Mouse (Mus musculus) heart, adult 2 months (tissue): ENCODE data around the gene Pcgf3.

ENCODE experiments used
- CTCF ChIP-seq: fragments of 200-600 bp; IDR thresholded peaks from 2 replicates; pipeline ENCODE4 v1.8.1; 2022; ENCODE audit warnings: antibody characterized with exemption, mild to moderate bottlenecking, moderate library complexity
- EP300 ChIP-seq: fragments of 200-500 bp; IDR thresholded peaks from 2 replicates; pipeline ENCODE4 v1.6.1; 2011; ENCODE audit warnings: low read depth, low read length, control low read depth; ENCODE audit not compliant: insufficient read depth
- POLR2A ChIP-seq: fragments of 200-500 bp; IDR thresholded peaks from 2 replicates; pipeline ENCODE4 v1.6.1; 2011; ENCODE audit warnings: mild to moderate bottlenecking, low read depth, low read length, control low read depth; ENCODE audit not compliant: insufficient read depth

GRCm38 (mm10) chr5:108446973-108447372 lies 14.1 kb upstream of the Pcgf3 start:
- TF ChIP-seq POLR2A (no peak), CTCF (no peak), EP300 (no peak)
